Mouse (Mus musculus) thymus, adult 2 months (tissue): ENCODE results near the gene Prpsap1. TPM values are rescaled to one million over a fixed set of nuclear protein-coding genes. Genes with fewer than 3 reads are reported as not detected.

Experiments used
- DNase-seq: peaks from one replicate; pipeline ENCODE4 v3.0.0; 2021
- H3K27ac ChIP-seq: fragments of 200-500 bp; 2 replicates; pipeline ENCODE4 v1.5.1; 2012; ENCODE audit warnings: low read length, control low read depth; ENCODE audit not compliant: control insufficient read depth, insufficient read depth
- H3K27me3 ChIP-seq: fragments of 200-500 bp; 2 replicates; pipeline ENCODE4 v1.6.1; 2012; ENCODE audit warnings: mild to moderate bottlenecking, low read length, moderate library complexity, mixed read lengths; ENCODE audit not compliant: control insufficient read depth, insufficient read depth
- H3K36me3 ChIP-seq: fragments of 200-500 bp; 2 replicates; pipeline ENCODE4 v1.6.1; 2012; ENCODE audit warnings: mild to moderate bottlenecking, low read length, moderate library complexity; ENCODE audit not compliant: control insufficient read depth, insufficient read depth
- H3K4me1 ChIP-seq: fragments of 200-500 bp; replicated peaks from 2 replicates; pipeline ENCODE4 v1.6.1; 2012; ENCODE audit warnings: low read length; ENCODE audit not compliant: control insufficient read depth, insufficient read depth
- H3K4me3 ChIP-seq: fragments of 200-500 bp; 2 replicates; pipeline ENCODE4 v1.5.1; 2012; ENCODE audit warnings: mild to moderate bottlenecking, low read length, control low read depth, moderate library complexity; ENCODE audit not compliant: control insufficient read depth, insufficient read depth
- CTCF ChIP-seq: fragments of 200-500 bp; IDR thresholded peaks from 2 replicates; pipeline ENCODE4 v1.5.1; 2012; ENCODE audit warnings: mild to moderate bottlenecking, control low read depth, low read length, moderate library complexity, borderline replicate concordance; ENCODE audit not compliant: control insufficient read depth, poor library complexity, insufficient read depth; ENCODE audit errors: extremely low read depth
- POLR2A ChIP-seq: fragments of 200-500 bp; IDR thresholded peaks from 2 replicates; pipeline ENCODE4 v1.6.1; 2012; ENCODE audit warnings: mild to moderate bottlenecking, low read length, control low read depth, moderate library complexity; ENCODE audit not compliant: control insufficient read depth, poor library complexity, insufficient read depth; ENCODE audit errors: extremely low read depth
- WGBS: fragments of 180-500 bp; shearing (Covaris S2); methylation state at CpG from one replicate; pipeline ENCODE4 v1.1.7; 2018; 5-methylcytosine and 5-hydroxymethylcytosine counted together
- polyA plus RNA-seq: library from polyadenylated mRNA; depleted of rRNA; stranded (reverse); fragments of >200 nt; gene quantifications from 2 replicates; pipeline ENCODE4 v1.2.3, GENCODE M21; 2012

Gene Prpsap1
- polyA plus RNA-seq, 1 experiment = 86.0 TPM

- Histone ChIP-seq H3K27ac (no peak overlapping the region), H3K4me3 (peak overlapping the region; percentile 9), H3K36me3 (peaks cover 16% of the 10 kb centered on the region), H3K4me1 (peaks cover 11% of the 10 kb centered on the region), H3K27me3 (no peaks in the 10 kb centered on the region)
- 56% methylated on average over 14 of the region's 14 CpGs for WGBS
- DNase-seq = no peak
- TF ChIP-seq CTCF (peak; percentile 12; the same call in 1 of the 2 replicates), POLR2A (no peak)
Measured at GRCm38 (mm10) chr11:116488693-116489375, 5.2 kb downstream of the Prpsap1 start.

DNA sequence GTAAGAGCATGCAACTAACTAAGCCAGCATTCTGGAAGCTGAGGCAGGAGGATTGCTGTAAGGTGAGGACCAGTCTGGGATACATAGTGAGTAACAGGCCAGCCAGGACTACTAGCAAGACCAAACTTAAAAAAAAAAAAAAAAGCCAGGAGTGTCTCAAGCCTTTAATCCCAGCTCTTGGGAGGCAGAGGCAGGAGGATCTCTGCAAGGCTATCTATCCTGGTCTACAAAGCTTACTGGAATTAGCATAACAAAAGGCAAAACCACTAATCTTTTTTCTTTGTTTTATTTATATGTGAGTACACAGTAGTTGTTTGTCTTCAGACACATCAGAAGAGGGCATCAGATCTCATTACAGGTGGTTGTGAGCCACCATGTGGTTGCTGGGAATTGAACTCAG, 5.8 kb downstream of the Prpsap1 start:
- TF ChIP-seq POLR2A (no peak), CTCF (no peak)
- Histone ChIP-seq H3K36me3 (peaks cover 16% of the 10 kb centered on the region), H3K4me3 (no peak overlapping the region), H3K27ac (no peak overlapping the region), H3K4me1 (peaks cover 11% of the 10 kb centered on the region), H3K27me3 (no peaks in the 10 kb centered on the region)
- DNase-seq = no peak

- H3K36me3 ChIP-seq = peaks cover 23% of the 10 kb centered on the region
Measured at GRCm38 (mm10) chr11:116484261-116484660, 9.7 kb downstream of the Prpsap1 start.

DNA sequence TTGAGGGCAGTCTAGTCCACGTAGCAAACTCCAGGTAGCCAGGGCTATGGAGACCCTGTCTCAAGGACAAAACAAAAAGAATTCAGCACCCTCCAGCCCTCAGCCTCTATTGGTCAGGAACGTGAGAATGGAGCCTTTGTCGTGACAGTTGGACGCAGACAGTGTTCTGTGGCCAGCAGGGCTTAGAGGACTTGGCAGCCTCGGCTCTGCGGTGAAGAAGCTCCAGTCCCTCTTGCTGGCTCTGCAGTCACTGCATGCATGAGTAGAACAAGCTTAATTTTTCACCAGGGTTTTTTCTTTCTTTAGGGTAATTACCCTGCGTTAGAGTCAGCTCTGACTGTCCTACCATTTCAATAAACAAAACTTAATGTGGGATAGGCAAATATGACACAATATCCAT, 12.2 kb downstream of the Prpsap1 start:
- H3K4me3 ChIP-seq = no peak overlapping the region
- H3K4me1 ChIP-seq = no peaks in the 10 kb centered on the region
- WGBS = 96% methylated on average over 7 of the region's 7 CpGs
- peaks cover 48% of the 10 kb centered on the region for H3K36me3 ChIP-seq
- H3K27ac ChIP-seq = no peak overlapping the region
- DNase-seq = no peak
- H3K27me3 ChIP-seq = no peaks in the 10 kb centered on the region
- TF ChIP-seq CTCF (no peak), POLR2A (no peak)

More at GRCm38 (mm10) chr11:116484261-116484660, 9.7 kb downstream of the Prpsap1 start:
- Histone ChIP-seq H3K4me3 (no peak overlapping the region), H3K27ac (no peak overlapping the region), H3K4me1 (peaks cover 4% of the 10 kb centered on the region), H3K27me3 (no peaks in the 10 kb centered on the region)
- no peak for DNase-seq
- 96% methylated on average over 8 of the region's 8 CpGs for WGBS
- no peak for TF ChIP-seq POLR2A
- no peak for TF ChIP-seq CTCF

GRCm38 (mm10) chr11:116480975-116481374, 13.0 kb downstream of the Prpsap1 start:
- DNase-seq = no peak
- no peak for TF ChIP-seq POLR2A
- no peak for TF ChIP-seq CTCF
- no peak overlapping the region for H3K4me3 ChIP-seq
- H3K27ac ChIP-seq = no peak overlapping the region
- H3K36me3 ChIP-seq = peaks cover 54% of the 10 kb centered on the region
- no peaks in the 10 kb centered on the region for H3K4me1 ChIP-seq
- H3K27me3 ChIP-seq = no peaks in the 10 kb centered on the region
- WGBS = over 99% methylated on average over 8 of the region's 8 CpGs

DNA sequence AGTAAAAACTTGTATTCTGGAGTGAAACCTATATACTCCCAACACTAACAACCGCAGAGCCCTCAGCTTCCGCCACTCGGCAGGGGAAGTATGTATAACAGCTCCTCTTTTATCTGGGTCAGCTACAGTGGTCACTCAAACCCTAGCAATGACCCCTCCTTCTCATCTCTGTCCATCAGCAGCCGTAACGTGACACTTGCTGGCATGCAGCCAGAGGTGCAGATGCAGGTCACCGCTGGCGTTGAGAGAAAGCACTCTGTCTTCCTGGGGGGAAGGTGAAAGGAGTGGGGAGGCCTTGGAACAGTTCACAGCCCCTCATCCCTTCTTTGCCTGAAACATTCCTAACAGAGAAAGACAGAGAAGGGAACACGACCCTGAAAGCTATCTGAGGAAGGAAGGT, 14.2 kb downstream of the Prpsap1 start:
- no peak for TF ChIP-seq POLR2A
- TF ChIP-seq CTCF = no peak
- H3K4me1 ChIP-seq = no peaks in the 10 kb centered on the region
- WGBS = 96% methylated on average over 8 of the region's 8 CpGs
- peaks cover 55% of the 10 kb centered on the region for H3K36me3 ChIP-seq
- H3K27ac ChIP-seq = no peak overlapping the region
- no peak for DNase-seq
- H3K27me3 ChIP-seq = no peaks in the 10 kb centered on the region
- no peak overlapping the region for H3K4me3 ChIP-seq
